Mouse (Mus musculus) stomach, postnatal 0 days (tissue): Measurements from ENCODE around the gene Evi5.

Source experiments
- CTCF ChIP-seq: IDR thresholded peaks from 2 replicates; pipeline ENCODE4 v1.5.1; 2016; ENCODE audit warnings: antibody characterized with exemption, low read depth, mild to moderate bottlenecking, moderate library complexity
- EP300 ChIP-seq: optimal IDR thresholded peaks from 2 replicates; pipeline ENCODE3; 2016; ENCODE audit warnings: antibody characterized with exemption

DNA sequence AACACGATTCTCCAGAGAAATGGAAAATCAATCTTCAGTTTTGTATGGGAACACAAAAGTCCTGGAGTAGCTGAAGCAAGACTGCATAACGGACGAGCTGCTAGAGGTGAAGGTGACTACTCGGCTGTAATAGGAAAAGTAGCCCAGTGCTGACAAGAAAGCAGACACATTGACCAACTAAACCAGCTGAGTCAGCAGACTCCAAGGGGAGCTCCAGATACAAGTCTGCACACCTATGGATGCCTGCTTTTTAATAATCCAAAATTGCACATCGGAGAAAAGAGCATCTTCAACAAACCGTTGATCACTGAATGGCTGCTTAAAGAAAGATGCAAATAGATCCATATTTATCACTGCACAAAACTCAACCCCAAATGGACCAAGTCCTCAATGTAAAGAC lies 76.6 kb downstream of the Evi5 start:
- no peak for TF ChIP-seq EP300
- TF ChIP-seq CTCF = no peak
